Comparison of ENCODE assay signal across 9 mouse cellular contexts in the genomic region with DNA sequence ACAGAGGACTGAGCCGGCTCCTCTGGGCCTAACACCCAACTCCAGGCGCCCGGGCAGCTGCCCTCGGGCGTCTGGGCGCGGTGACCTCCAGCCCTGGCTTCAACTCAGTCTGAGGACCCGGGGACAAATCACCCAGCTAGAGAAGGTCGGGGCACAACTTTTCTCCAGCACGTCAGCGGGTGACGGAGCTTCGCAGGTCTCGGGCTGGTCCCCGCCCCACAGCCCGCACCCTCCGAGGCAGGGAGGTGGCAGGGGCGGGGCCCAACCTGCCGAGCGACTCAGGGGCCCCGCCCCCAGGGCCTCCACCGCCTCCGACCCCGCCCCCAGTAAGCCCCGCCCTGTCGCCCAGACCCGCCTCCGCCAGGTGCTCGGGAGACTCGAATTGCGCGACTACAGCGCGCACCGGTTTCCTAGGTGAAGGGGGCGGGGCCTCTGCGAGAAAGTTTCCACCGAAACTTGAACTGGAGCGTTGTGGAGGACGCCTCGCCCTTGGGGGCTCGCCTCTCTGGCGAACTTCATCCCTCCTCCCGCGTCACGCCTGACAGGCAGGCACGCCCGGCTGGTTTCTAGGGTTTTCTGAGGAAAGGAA. TPM values are rescaled to one million over a fixed set of nuclear protein-coding genes. Genes with fewer than 3 reads are reported as not detected.
A peak's percentile ranks its signal among the peaks of the same experiment; 100 is the strongest.
DNase-seq lines count a peak whose midpoint lies in the region; ATAC-seq and TF ChIP-seq lines count a peak whose summit lies in the region.
"Had no signal": no experiment of that assay in that cellular context is flagged by ENCODE, and none has a peak within 500 bp of the region (broad histone marks: within the 10 kb centered on the region; RNA-seq: fewer than 3 reads in every experiment).

Gene Glt28d2 (minus strand): TSS at position 278 of the 589 bp plus-strand sequence.
Gene Gm37240 (minus strand): TSS at position 280 of the 589 bp plus-strand sequence.

- peak; percentile 85 for DNase-seq in c-Kit-positive CD71-positive TER-119-positive erythroid progenitor cells, embryonic 14.5 days (ENCODE audit: low spot score)
- peak; percentile 89 for DNase-seq in heart, postnatal 0 days (ENCODE audit: low spot score)
- peak; percentile 96 to 97 for DNase-seq in kidney, postnatal 36 days
- DNase-seq in telencephalon, adult 2 months (ENCODE audit: low read depth, low spot score) = peak; percentile 24

- H3K4me3 ChIP-seq in E14TG2a.4 (replicated peaks; ENCODE audit: low read length) = peak within 1 kb of the TSS; percentile 84
- peak within 1 kb of the TSS; percentile 56 for H3K4me3 ChIP-seq in forebrain, embryonic 12.5 days (replicated peaks)
- H3K4me3 ChIP-seq in heart, postnatal 0 days (ENCODE audit: low read depth, low read length) = peak within 1 kb of the TSS; percentile 65
- H3K4me3 ChIP-seq in liver, embryonic 15.5 days (replicated peaks) = peak within 1 kb of the TSS; percentile 55
- H3K4me3 ChIP-seq in neural tube, embryonic 13.5 days = peak within 1 kb of the TSS; percentile 53

- H3K36me3 ChIP-seq in E14TG2a.4 (ENCODE audit: insufficient read depth, low read length) = no peaks in the 10 kb centered on the region
- H3K36me3 ChIP-seq in forebrain, embryonic 12.5 days (replicated peaks) = no peaks in the 10 kb centered on the region
- no peaks in the 10 kb centered on the region for H3K36me3 ChIP-seq in heart, postnatal 0 days (replicated peaks; ENCODE audit: control insufficient read depth, insufficient read depth, low read length)
- no peaks in the 10 kb centered on the region for H3K36me3 ChIP-seq in liver, embryonic 15.5 days (replicated peaks)
- no peaks in the 10 kb centered on the region for H3K36me3 ChIP-seq in neural tube, embryonic 13.5 days

- TF ChIP-seq EP300 in heart, postnatal 0 days (IDR thresholded peaks at IDR 0.05; ENCODE audit: low read depth) = no peak

- peak within 1 kb of the TSS; percentile 40 for H3K9ac ChIP-seq in forebrain, embryonic 12.5 days
- H3K9ac ChIP-seq in heart, postnatal 0 days (replicated peaks; ENCODE audit: low read depth, low read length) = peak within 1 kb of the TSS; percentile 77
- H3K9ac ChIP-seq in liver, embryonic 15.5 days = peak within 1 kb of the TSS; percentile 18
- peak within 1 kb of the TSS; percentile 58 for H3K9ac ChIP-seq in neural tube, embryonic 13.5 days

- peaks cover 42% of the 10 kb centered on the region for H3K27me3 ChIP-seq in E14TG2a.4 (ENCODE audit: insufficient read depth, low read length)
- peaks cover 45% of the 10 kb centered on the region for H3K27me3 ChIP-seq in forebrain, embryonic 12.5 days
- H3K27me3 ChIP-seq in heart, postnatal 0 days (ENCODE audit: control insufficient read depth, insufficient read depth, low read length) = no peaks in the 10 kb centered on the region
- peaks cover 67% of the 10 kb centered on the region for H3K27me3 ChIP-seq in liver, embryonic 15.5 days
- H3K27me3 ChIP-seq in neural tube, embryonic 13.5 days = peaks cover 42% of the 10 kb centered on the region

- no peak within 1 kb of the TSS for H3K27ac ChIP-seq in forebrain, embryonic 12.5 days
- H3K27ac ChIP-seq in heart, postnatal 0 days (ENCODE audit: low read depth) = peak within 1 kb of the TSS; percentile 91
- H3K27ac ChIP-seq in liver, embryonic 15.5 days (replicated peaks) = no peak within 1 kb of the TSS
- no peak within 1 kb of the TSS for H3K27ac ChIP-seq in neural tube, embryonic 13.5 days (replicated peaks)
- H3K27ac ChIP-seq: macrophage had no signal

- peak; percentile 91 for ATAC-seq in forebrain, embryonic 12.5 days (ENCODE audit: low FRiP score)
- peak; percentile 95 for ATAC-seq in heart, postnatal 0 days (ENCODE audit: insufficient read depth, low read depth)
- ATAC-seq in liver, embryonic 15.5 days (ENCODE audit: insufficient read depth) = peak; percentile 94
- ATAC-seq in neural tube, embryonic 13.5 days (ENCODE audit: low read depth) = peak; percentile 87

- no peak for TF ChIP-seq CTCF in E14TG2a.4 (conservative IDR thresholded peaks at IDR 0.05; ENCODE audit: low read length)
- TF ChIP-seq CTCF in heart, postnatal 0 days (IDR thresholded peaks at IDR 0.05; ENCODE audit: low read depth) = no peak

- 1% methylated on average over 47 of the region's 48 CpGs for whole genome bisulfite sequencing in forebrain, embryonic 12.5 days
- WGBS in heart, postnatal 0 days = 1% methylated on average over 47 of the region's 48 CpGs
- under 1% methylated on average over 48 of the region's 48 CpGs for WGBS in liver, embryonic 15.5 days (ENCODE audit: insufficient replicate concordance)
- WGBS in neural tube, embryonic 13.5 days = under 1% methylated on average over 48 of the region's 48 CpGs

- peak within 1 kb of the TSS; percentile 98 for H3K4me2 ChIP-seq in forebrain, embryonic 12.5 days
- H3K4me2 ChIP-seq in heart, postnatal 0 days (ENCODE audit: low read depth, low read length) = peak within 1 kb of the TSS; percentile 73
- peak within 1 kb of the TSS; percentile 76 for H3K4me2 ChIP-seq in liver, embryonic 15.5 days
- H3K4me2 ChIP-seq in neural tube, embryonic 13.5 days = peak within 1 kb of the TSS; percentile 96

- peaks cover 21% of the 10 kb centered on the region for H3K4me1 ChIP-seq in E14TG2a.4 (replicated peaks; ENCODE audit: low read depth, low read length)
- peaks cover 21% of the 10 kb centered on the region for H3K4me1 ChIP-seq in forebrain, embryonic 12.5 days
- H3K4me1 ChIP-seq in heart, postnatal 0 days (ENCODE audit: control insufficient read depth, insufficient read depth) = peaks cover 23% of the 10 kb centered on the region; the same call in 1 of the 2 replicates
- peaks cover 21% of the 10 kb centered on the region for H3K4me1 ChIP-seq in liver, embryonic 15.5 days (replicated peaks)
- H3K4me1 ChIP-seq in neural tube, embryonic 13.5 days (replicated peaks) = peaks cover 20% of the 10 kb centered on the region

- no peaks in the 10 kb centered on the region for H3K9me3 ChIP-seq in E14TG2a.4 (ENCODE audit: low read length)
- no peaks in the 10 kb centered on the region for H3K9me3 ChIP-seq in forebrain, embryonic 12.5 days
- H3K9me3 ChIP-seq in heart, postnatal 0 days (replicated peaks; ENCODE audit: control insufficient read depth, low read length) = no peaks in the 10 kb centered on the region
- H3K9me3 ChIP-seq in liver, embryonic 15.5 days (replicated peaks) = no peaks in the 10 kb centered on the region
- no peaks in the 10 kb centered on the region for H3K9me3 ChIP-seq in neural tube, embryonic 13.5 days

RNA-seq across cellular contexts. Expression of gene Glt28d2, which starts in this region (rescaled TPM):
- polyA plus RNA-seq in forebrain, embryonic 12.5 days (2016; fragmentation: Nextera tagmentation; extraction: Ambion mirVana) = 0.13 and 0.20 TPM in 2 replicates
- total RNA-seq in heart, postnatal 0 days (2014; rRNA removed; ENCODE audit: low replicate concordance) = 3.9 and 5.3 TPM in 2 replicates
- 3.0 and 3.6 TPM in 2 replicates for polyA plus RNA-seq in heart, postnatal 0 days (2015; fragmentation: Nextera tagmentation; extraction: Ambion mirVana)
- polyA plus RNA-seq in liver, embryonic 15.5 days (2015; fragmentation: Nextera tagmentation; extraction: Ambion mirVana) = 0.15 and 0.28 TPM in 2 replicates
- polyA plus RNA-seq in neural tube, embryonic 13.5 days (2015; fragmentation: Nextera tagmentation; extraction: Ambion mirVana) = 0.18 and 0.25 TPM in 2 replicates
- polyA plus RNA-seq: macrophage had no signal

RNA-seq across cellular contexts. Expression of gene Gm37240, which starts in this region (rescaled TPM):
- polyA plus RNA-seq in forebrain, embryonic 12.5 days (2016; fragmentation: Nextera tagmentation; extraction: Ambion mirVana) = 0.57 and 1.2 TPM in 2 replicates
- total RNA-seq in heart, postnatal 0 days (2014; rRNA removed; ENCODE audit: low replicate concordance) = 33.4 and 72.1 TPM in 2 replicates
- polyA plus RNA-seq in heart, postnatal 0 days (2015; fragmentation: Nextera tagmentation; extraction: Ambion mirVana) = 20.8 and 21.7 TPM in 2 replicates
- polyA plus RNA-seq in liver, embryonic 15.5 days (2015; fragmentation: Nextera tagmentation; extraction: Ambion mirVana) = 0.24 and 0.79 TPM in 2 replicates
- 0.44 TPM in 1 of 2 replicates, not detected in the other for polyA plus RNA-seq in neural tube, embryonic 13.5 days (2015; fragmentation: Nextera tagmentation; extraction: Ambion mirVana)
- polyA plus RNA-seq: macrophage had no signal

Comparison
In these comparisons a context has a peak if more than half of its experiments do, and no peak if none do; other contexts are left out.
1. Peak in ATAC-seq, H3K4me3 ChIP-seq, H3K9ac ChIP-seq and H3K4me2 ChIP-seq in liver, embryonic 15.5 days; RNA of the genes that start here not detected or under 1 TPM.
2. Peak in ATAC-seq, H3K4me3 ChIP-seq, H3K9ac ChIP-seq and H3K4me2 ChIP-seq in neural tube, embryonic 13.5 days; RNA of the genes that start here not detected or under 1 TPM.
3. DNase-seq: peak in every context shown above with its lines; median percentile 96 in kidney, postnatal 36 days; 89 in heart, postnatal 0 days; 85 in c-Kit-positive CD71-positive TER-119-positive erythroid progenitor cells, embryonic 14.5 days; 24 in telencephalon, adult 2 months.
4. H3K9ac ChIP-seq: peak in every context shown above with its lines; median percentile 77 in heart, postnatal 0 days; 58 in neural tube, embryonic 13.5 days; 40 in forebrain, embryonic 12.5 days; 18 in liver, embryonic 15.5 days.